In genomic region chr8:117107533-117107932, GRCm38 (mm10) we compare ENCODE assay signal across 8 mouse cellular contexts. TPM values are rescaled to one million over a fixed set of nuclear protein-coding genes. Genes with fewer than 3 reads are reported as not detected.
DNase-seq lines count a peak whose midpoint lies in the region; ATAC-seq and TF ChIP-seq lines count a peak whose summit lies in the region.

No protein-coding gene starts in this region.

- TF ChIP-seq CTCF in layer of hippocampus, adult 2 months (conservative IDR thresholded peaks at IDR 0.05), result peak; percentile 88

- H3K4me2 ChIP-seq in lung, embryonic 16.5 days (ENCODE audit: low read depth, low read length), result peak overlapping the region; percentile 5; the same call in 1 of the 2 replicates

- no peaks in the 10 kb centered on the region for H3K27me3 ChIP-seq in lung, embryonic 16.5 days (ENCODE audit: control insufficient read depth, insufficient read depth, low read depth, low read length)

- H3K9ac ChIP-seq in lung, embryonic 16.5 days (ENCODE audit: low read length), result no peak overlapping the region

- H3K27ac ChIP-seq in layer of hippocampus, adult 2 months, result no peak overlapping the region
- no peak overlapping the region for H3K27ac ChIP-seq in lung, embryonic 16.5 days (ENCODE audit: low read length)

- peak; percentile 85 for ATAC-seq in CD4-positive, CD25-positive, alpha-beta regulatory T cell, adult 4 months
- ATAC-seq in lung, embryonic 16.5 days (ENCODE audit: low read depth), result no peak

- no peaks in the 10 kb centered on the region for H3K4me1 ChIP-seq in lung, embryonic 16.5 days (replicated peaks; ENCODE audit: control insufficient read depth, insufficient read depth, low read length)

- no peak overlapping the region for H3K4me3 ChIP-seq in layer of hippocampus, adult 2 months
- H3K4me3 ChIP-seq in lung, embryonic 16.5 days (ENCODE audit: low read length), result no peak overlapping the region

- peak; percentile 68 for DNase-seq in WW6 (ENCODE audit: low read depth, low spot score)
- peak; percentile 68 to 77 for DNase-seq in cerebellum, postnatal 36 days
- DNase-seq in heart, adult 8-10 months (ENCODE audit: low spot score), result peak; percentile 44
- DNase-seq in layer of hippocampus, adult 2 months (ENCODE audit: low spot score in 2 of 2), result peak; percentile 78 to 79
- peak; percentile 57 to 74 for DNase-seq in right cerebral cortex, postnatal 10 days (ENCODE audit: low spot score in 2 of 2)
- peak; percentile 70 to 71 for DNase-seq in urinary bladder, postnatal 36 days (ENCODE audit: low spot score in 2 of 2)

- 7% methylated on average over 9 of the region's 9 CpGs for WGBS in lung, embryonic 16.5 days

- H3K36me3 ChIP-seq in lung, embryonic 16.5 days (ENCODE audit: control insufficient read depth, insufficient read depth, low read length), result no peaks in the 10 kb centered on the region

- no peaks in the 10 kb centered on the region for H3K9me3 ChIP-seq in lung, embryonic 16.5 days (ENCODE audit: control insufficient read depth, low read length)

RNA-seq across cellular contexts. Expression of gene Bco1, which starts 11.9 kb away (rescaled TPM):
- polyA plus RNA-seq in CD4-positive, CD25-positive, alpha-beta regulatory T cell, adult 4 months (2017; shearing (Covaris generic)), result not detected
- not detected for total RNA-seq in heart, adult 8-10 months (2022)
- total RNA-seq in layer of hippocampus, adult 2 months (2021), result not detected
- 0.40 and 0.44 TPM in 2 replicates for polyA plus RNA-seq in lung, embryonic 16.5 days (2015; fragmentation: Nextera tagmentation; extraction: Ambion mirVana)

RNA-seq across cellular contexts. Expression of gene Pkd1l2, which starts 25.3 kb away (rescaled TPM):
- polyA plus RNA-seq in CD4-positive, CD25-positive, alpha-beta regulatory T cell, adult 4 months (2017; shearing (Covaris generic)), result not detected
- total RNA-seq in heart, adult 8-10 months (2022), result under 1 TPM in 2 of 4 experiments, not detected in 2; 0.03 to 0.17 TPM
- under 1 TPM in 1 of 2 experiments, not detected in 1; 0.10 TPM for total RNA-seq in layer of hippocampus, adult 2 months (2021)
- not detected in 2 replicates for polyA plus RNA-seq in lung, embryonic 16.5 days (2015; fragmentation: Nextera tagmentation; extraction: Ambion mirVana)

RNA-seq across cellular contexts. Expression of gene Gan, which starts 50.4 kb away (rescaled TPM):
- polyA plus RNA-seq in CD4-positive, CD25-positive, alpha-beta regulatory T cell, adult 4 months (2017; shearing (Covaris generic)), result 1 to 10 TPM; 2.0 to 2.1 TPM
- total RNA-seq in heart, adult 8-10 months (2022), result 1 to 10 TPM; 4.3 to 5.2 (median 4.8) TPM
- total RNA-seq in layer of hippocampus, adult 2 months (2021), result 10 to 100 TPM; 16.6 to 17.6 TPM
- 1.8 TPM in 2 replicates for polyA plus RNA-seq in lung, embryonic 16.5 days (2015; fragmentation: Nextera tagmentation; extraction: Ambion mirVana)
